Mouse (Mus musculus) lung, embryonic 14.5 days (tissue): ENCODE measurements at regions not wholly inside any gene's neighbourhood (a gene's known extent, or its start where the extent isn't known, plus 50 kb on each side); places are given as distances from the start of the nearest gene placed in this dataset.

Experiments
- ATAC-seq: fragments of 200-750 bp; cut with Nextera tagmentation; 2 replicates; pipeline ENCODE4 v1.8.0; 2017; ENCODE audit warnings: mild to moderate bottlenecking, moderate TSS enrichment, moderate library complexity; ENCODE audit not compliant: insufficient read depth
- DNase-seq: peaks from one replicate; pipeline ENCODE4 v3.0.0-alpha.2; 2015
- H3K27ac ChIP-seq: fragments of 300-500 bp; sonication (generic); 2 replicates; pipeline ENCODE4 v1.5.1; 2014; ENCODE audit warnings: low read depth, mild to moderate bottlenecking, moderate library complexity
- H3K27me3 ChIP-seq: fragments of 300-500 bp; sonication (generic); 2 replicates; pipeline ENCODE4 v1.6.1; 2014; ENCODE audit warnings: low read length, control low read depth; ENCODE audit not compliant: insufficient read depth
- H3K36me3 ChIP-seq: fragments of 300-500 bp; sonication (generic); 2 replicates; pipeline ENCODE4 v1.6.1; 2014; ENCODE audit warnings: control low read depth; ENCODE audit not compliant: insufficient read depth
- H3K4me1 ChIP-seq: fragments of 300-500 bp; sonication (generic); 2 replicates; pipeline ENCODE4 v1.6.1; 2014; ENCODE audit warnings: antibody characterized with exemption, control low read depth; ENCODE audit not compliant: insufficient read depth
- H3K4me2 ChIP-seq: fragments of 300-500 bp; sonication (generic); 2 replicates; pipeline ENCODE4 v1.6.1; 2014; ENCODE audit warnings: mild to moderate bottlenecking
- H3K4me3 ChIP-seq: fragments of 300-500 bp; sonication (generic); 2 replicates; pipeline ENCODE4 v1.5.1; 2014; ENCODE audit warnings: low read depth, low read length
- H3K9ac ChIP-seq: fragments of 300-500 bp; sonication (generic); 2 replicates; pipeline ENCODE4 v1.6.1; 2014
- H3K9me3 ChIP-seq: fragments of 300-500 bp; sonication (generic); 2 replicates; pipeline ENCODE4 v1.6.1; 2016; ENCODE audit warnings: low read depth, low read length, control low read depth
- CTCF ChIP-seq: IDR thresholded peaks from 2 replicates; pipeline ENCODE4 v1.5.1; 2016; ENCODE audit warnings: antibody characterized with exemption, low read depth
- WGBS: fragments of 180-500 bp; shearing (Covaris S2); extraction: QIAGEN DNeasy Blood & Tissue Kit; methylation state at CpG from one replicate; pipeline ENCODE4 v1.1.7; 2014; 5-methylcytosine and 5-hydroxymethylcytosine counted together

- DNase-seq (no peak), ATAC-seq (no peak)
- WGBS, result 66% methylated on average over 23 of the region's 23 CpGs
- Histone ChIP-seq H3K9me3 (no peaks in the 10 kb centered on the region), H3K4me3 (no peak overlapping the region), H3K27me3 (no peaks in the 10 kb centered on the region), H3K4me2 (no peak overlapping the region), H3K9ac (no peak overlapping the region), H3K4me1 (no peaks in the 10 kb centered on the region), H3K36me3 (no peaks in the 10 kb centered on the region), H3K27ac (no peak overlapping the region)
- no peak for TF ChIP-seq CTCF
Measured at GRCm38 (mm10) chr9:113514846-113515702, 193.0 kb downstream of the Pdcd6ip start.

- H3K4me3 ChIP-seq, result no peak overlapping the region
- H3K4me2 ChIP-seq, result no peak overlapping the region
- H3K27ac ChIP-seq, result no peak overlapping the region
- H3K4me1 ChIP-seq, result no peaks in the 10 kb centered on the region
- DNase-seq (no peak), ATAC-seq (no peak)
- no peaks in the 10 kb centered on the region for H3K27me3 ChIP-seq
- H3K9ac ChIP-seq, result no peak overlapping the region
- WGBS, result 82% methylated on average over 5 of the region's 5 CpGs
- H3K9me3 ChIP-seq, result no peaks in the 10 kb centered on the region
- no peak for TF ChIP-seq CTCF
- no peaks in the 10 kb centered on the region for H3K36me3 ChIP-seq
Measured at GRCm38 (mm10) chr9:113511302-113511701, 196.8 kb downstream of the Pdcd6ip start.

- Histone ChIP-seq H3K9me3 (no peaks in the 10 kb centered on the region), H3K27ac (no peak overlapping the region), H3K36me3 (no peaks in the 10 kb centered on the region), H3K9ac (no peak overlapping the region), H3K4me3 (no peak overlapping the region), H3K4me1 (no peaks in the 10 kb centered on the region), H3K4me2 (no peak overlapping the region), H3K27me3 (no peaks in the 10 kb centered on the region)
- no peak for ATAC-seq
- WGBS, result 84% methylated on average over 7 of the region's 7 CpGs
- DNase-seq, result no peak
- no peak for TF ChIP-seq CTCF
Measured at GRCm38 (mm10) chr9:113509368-113509767, 198.7 kb downstream of the Pdcd6ip start.

- ATAC-seq (no peak), DNase-seq (no peak)
- no peak overlapping the region for H3K4me2 ChIP-seq
- no peak overlapping the region for H3K4me3 ChIP-seq
- no peak overlapping the region for H3K9ac ChIP-seq
- no peak for TF ChIP-seq CTCF
- H3K9me3 ChIP-seq, result no peaks in the 10 kb centered on the region
- H3K27me3 ChIP-seq, result no peaks in the 10 kb centered on the region
- no peaks in the 10 kb centered on the region for H3K36me3 ChIP-seq
- H3K4me1 ChIP-seq, result no peaks in the 10 kb centered on the region
- WGBS, result 80% methylated on average over 3 of the region's 3 CpGs
- no peak overlapping the region for H3K27ac ChIP-seq
Measured at GRCm38 (mm10) chr9:113508821-113509220, 199.2 kb downstream of the Pdcd6ip start.

- Histone ChIP-seq H3K4me1 (no peaks in the 10 kb centered on the region), H3K36me3 (no peaks in the 10 kb centered on the region), H3K4me2 (no peak overlapping the region), H3K4me3 (no peak overlapping the region), H3K9ac (no peak overlapping the region), H3K27me3 (no peaks in the 10 kb centered on the region), H3K27ac (no peak overlapping the region), H3K9me3 (no peaks in the 10 kb centered on the region)
- no peak for ATAC-seq
- no peak for TF ChIP-seq CTCF
- no peak for DNase-seq
- 81% methylated on average over 20 of the region's 20 CpGs for WGBS
Measured at GRCm38 (mm10) chr9:113507561-113508460, 200.2 kb downstream of the Pdcd6ip start.

- no peak overlapping the region for H3K27ac ChIP-seq
- ATAC-seq, result no peak
- H3K9me3 ChIP-seq, result no peaks in the 10 kb centered on the region
- H3K36me3 ChIP-seq, result no peaks in the 10 kb centered on the region
- no peaks in the 10 kb centered on the region for H3K27me3 ChIP-seq
- H3K4me1 ChIP-seq, result no peaks in the 10 kb centered on the region
- no peak overlapping the region for H3K4me3 ChIP-seq
- no peak overlapping the region for H3K9ac ChIP-seq
- no peak for TF ChIP-seq CTCF
- WGBS, result 83% methylated on average over 5 of the region's 5 CpGs
- no peak overlapping the region for H3K4me2 ChIP-seq
- DNase-seq, result no peak
Measured at GRCm38 (mm10) chr9:113499246-113499645, 208.8 kb downstream of the Pdcd6ip start.

- no peaks in the 10 kb centered on the region for H3K9me3 ChIP-seq
- no peak for ATAC-seq
- no peaks in the 10 kb centered on the region for H3K36me3 ChIP-seq
- no peak overlapping the region for H3K4me3 ChIP-seq
- H3K27ac ChIP-seq, result no peak overlapping the region
- no peak for DNase-seq
- 47% methylated on average over 7 of the region's 7 CpGs for WGBS
- no peaks in the 10 kb centered on the region for H3K4me1 ChIP-seq
- no peak for TF ChIP-seq CTCF
- no peaks in the 10 kb centered on the region for H3K27me3 ChIP-seq
- H3K9ac ChIP-seq, result no peak overlapping the region
- H3K4me2 ChIP-seq, result no peak overlapping the region
Measured at GRCm38 (mm10) chr9:113496176-113496732, 211.8 kb downstream of the Pdcd6ip start.
